Mouse (Mus musculus) bone marrow, adult 2 months (tissue): Measurements from ENCODE around the gene Dera. TPM values are rescaled to one million over a fixed set of nuclear protein-coding genes. Genes with fewer than 3 reads are reported as not detected.
A peak's percentile ranks its signal among the peaks of the same experiment; 100 is the strongest.
"Not testable (repeated sequence)": the region's sequence is repeated elsewhere in the genome, so short reads cannot be mapped to it uniquely, and the experiment has no call there.

Source experiments
- H3K27ac ChIP-seq: fragments of 200-500 bp; 2 replicates; pipeline ENCODE4 v1.5.1; 2012; ENCODE audit warnings: low read depth, mild to moderate bottlenecking, control low read depth, inconsistent platforms, low read length; ENCODE audit not compliant: control insufficient read depth, poor library complexity, insufficient read depth
- H3K4me1 ChIP-seq: fragments of 200-500 bp; 2 replicates; pipeline ENCODE4 v1.6.1; 2011; ENCODE audit warnings: low read length; ENCODE audit not compliant: control insufficient read depth, insufficient read depth
- H3K4me3 ChIP-seq: fragments of 200-500 bp; replicated peaks from 2 replicates; pipeline ENCODE3; 2011; ENCODE audit warnings: mild to moderate bottlenecking, low read depth, low read length, control low read depth; ENCODE audit not compliant: control insufficient read depth
- CTCF ChIP-seq: fragments of 200-500 bp; IDR thresholded peaks from 2 replicates; pipeline ENCODE4 v1.5.1; 2011; ENCODE audit warnings: low read length, control low read depth; ENCODE audit not compliant: control insufficient read depth, insufficient read depth
- POLR2A ChIP-seq: fragments of 200-500 bp; IDR thresholded peaks from 2 replicates; pipeline ENCODE4 v1.6.1; 2011; ENCODE audit warnings: low read depth, mild to moderate bottlenecking, control low read depth, low read length, borderline replicate concordance; ENCODE audit not compliant: control insufficient read depth
- WGBS: fragments of 180-500 bp; shearing (Covaris S2); methylation state at CpG from one replicate; pipeline ENCODE4 v1.1.7; 2018; 5-methylcytosine and 5-hydroxymethylcytosine counted together
- polyA plus RNA-seq: library from polyadenylated mRNA; stranded (reverse); fragments of >200 nt; gene quantifications from 2 replicates; pipeline ENCODE4 v1.2.4, GENCODE M21; 2011; ENCODE audit warnings: low replicate concordance; ENCODE audit not compliant: missing spikeins, insufficient read depth, insufficient read length

The Dera gene
- polyA plus RNA-seq = 16.1 and 16.6 TPM in 2 replicates

GRCm38 (mm10) chr6:137754056-137754856, at the start of gene Dera:
Gene Dera, plus strand, starts transcription at chr6:137754546.
- WGBS = 17% methylated on average over 26 of the region's 26 CpGs
- Histone ChIP-seq H3K4me1 (no peaks in the 10 kb centered on the region), H3K4me3 (peak within 1 kb of the TSS; percentile 77), H3K27ac (peak within 1 kb of the TSS; percentile 38)
- peak; percentile 86; the same call in 1 of the 2 replicates for TF ChIP-seq POLR2A
- no peak for TF ChIP-seq CTCF

GRCm38 (mm10) chr6:137706209-137706608, 48.1 kb upstream of the Dera start:
- WGBS = 83% methylated on average over 10 of the region's 10 CpGs
- H3K4me3 ChIP-seq = no peak overlapping the region
- TF ChIP-seq CTCF (no peak), POLR2A (no peak)
- peaks cover 3% of the 10 kb centered on the region; the same call in 1 of the 2 replicates for H3K4me1 ChIP-seq
- no peak overlapping the region for H3K27ac ChIP-seq

- not testable (repeated sequence) for H3K4me1 ChIP-seq, H3K27ac ChIP-seq, H3K4me3 ChIP-seq
- WGBS = 86% methylated on average over 13 of the region's 13 CpGs
These were observed 45.5 kb upstream of the Dera start for GRCm38 (mm10) chr6:137708726-137709405.

GRCm38 (mm10) chr6:137710179-137711037, 43.9 kb upstream of the Dera start:
- no peak overlapping the region for H3K4me3 ChIP-seq
- 81% methylated on average over 14 of the region's 14 CpGs for WGBS
- no peak overlapping the region for H3K27ac ChIP-seq
- no peaks in the 10 kb centered on the region for H3K4me1 ChIP-seq
- TF ChIP-seq POLR2A (no peak), CTCF (no peak)

- H3K4me3 ChIP-seq = no peak overlapping the region
- WGBS = 62% methylated on average over 7 of the region's 7 CpGs
- no peak overlapping the region for H3K27ac ChIP-seq
- TF ChIP-seq POLR2A (no peak), CTCF (no peak)
- H3K4me1 ChIP-seq = no peaks in the 10 kb centered on the region
These were observed 41.6 kb upstream of the Dera start for GRCm38 (mm10) chr6:137712654-137713309.

- Histone ChIP-seq H3K27ac (no peak overlapping the region), H3K4me1 (no peaks in the 10 kb centered on the region), H3K4me3 (no peak overlapping the region)
- 82% methylated on average over 3 of the region's 3 CpGs for whole genome bisulfite sequencing
- TF ChIP-seq POLR2A (no peak), CTCF (no peak)
These were observed 41.1 kb upstream of the Dera start for GRCm38 (mm10) chr6:137713310-137713664.

- 74% methylated on average over 5 of the region's 5 CpGs for WGBS
- H3K27ac ChIP-seq = no peak overlapping the region
- TF ChIP-seq CTCF (no peak), POLR2A (no peak)
These were observed 37.5 kb upstream of the Dera start for GRCm38 (mm10) chr6:137716802-137717201.

GRCm38 (mm10) chr6:137722220-137722931, 32.0 kb upstream of the Dera start:
- H3K4me1 ChIP-seq = no peaks in the 10 kb centered on the region
- H3K27ac ChIP-seq = no peak overlapping the region
- 71% methylated on average over 15 of the region's 15 CpGs for WGBS
- TF ChIP-seq POLR2A (no peak), CTCF (no peak)
- H3K4me3 ChIP-seq = no peak overlapping the region

More at GRCm38 (mm10) chr6:137716802-137717201, 37.5 kb upstream of the Dera start:
- Histone ChIP-seq H3K4me3 (no peak overlapping the region), H3K4me1 (no peaks in the 10 kb centered on the region)
